Mouse (Mus musculus): Measurements from ENCODE around the gene Mpp6.

Gene Mpp6

DNA sequence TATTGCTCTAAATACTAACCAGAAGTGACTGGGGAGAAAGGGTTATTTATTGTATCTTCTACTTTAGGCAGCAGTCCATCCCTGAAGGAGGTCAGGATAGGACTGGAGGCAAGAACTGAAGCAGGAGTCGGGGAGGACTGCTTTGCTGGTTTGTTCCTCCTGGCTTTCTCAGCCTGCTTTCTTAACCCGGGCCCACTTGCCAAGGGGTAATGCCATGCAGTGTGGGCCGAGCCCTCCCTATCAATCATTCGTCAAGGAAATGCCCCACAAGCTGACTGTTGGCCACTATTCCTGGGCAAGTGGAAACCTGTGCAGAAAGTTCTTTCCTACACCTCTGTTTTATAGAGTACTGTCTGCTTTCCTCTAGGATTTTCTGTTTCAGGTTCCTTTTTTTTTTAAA is 39.3 kb downstream of the Mpp6 start:
- no peak for DNase-seq (ENCODE audit: low spot score)

DNA sequence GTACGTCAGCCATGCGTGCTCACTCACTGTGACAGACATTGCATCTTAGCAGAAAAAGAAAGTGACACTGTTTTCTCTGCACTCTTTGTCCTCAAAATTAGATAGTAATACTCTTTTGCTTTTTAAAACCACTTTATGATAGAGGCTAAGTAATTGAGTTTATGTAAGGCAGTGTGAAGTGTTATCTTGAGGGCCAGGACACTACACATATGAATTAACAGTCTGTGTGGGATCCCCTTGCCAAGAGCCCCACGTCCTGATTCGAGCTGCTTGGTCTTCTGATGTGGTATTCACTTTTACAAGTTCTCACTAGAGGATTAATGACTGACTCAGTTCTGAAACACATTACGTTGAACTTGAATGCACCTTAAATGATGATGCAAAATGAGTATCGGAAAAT is 49.8 kb downstream of the Mpp6 start:
- DNase-seq (ENCODE audit: low spot score), result no peak

DNA sequence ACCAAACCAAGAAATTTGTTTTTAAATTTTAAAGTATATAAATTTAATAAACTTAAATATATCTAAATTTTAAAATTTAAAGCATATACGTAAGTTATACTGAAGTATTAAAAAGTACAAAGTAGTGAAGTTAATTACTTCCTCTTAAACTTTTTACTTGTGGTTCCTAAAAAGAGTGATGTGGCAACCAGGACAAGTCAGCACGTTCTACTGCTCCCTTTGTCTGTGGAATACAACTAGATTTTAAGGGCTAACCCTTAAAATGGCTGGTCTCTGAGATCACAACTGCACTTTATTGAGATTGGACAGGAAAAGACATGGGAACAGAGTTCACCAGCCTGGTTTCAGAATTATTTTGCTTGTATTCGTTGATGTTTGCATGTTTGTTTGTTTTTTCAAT is 53.0 kb downstream of the Mpp6 start:
- DNase-seq (ENCODE audit: low spot score), result no peak

DNA sequence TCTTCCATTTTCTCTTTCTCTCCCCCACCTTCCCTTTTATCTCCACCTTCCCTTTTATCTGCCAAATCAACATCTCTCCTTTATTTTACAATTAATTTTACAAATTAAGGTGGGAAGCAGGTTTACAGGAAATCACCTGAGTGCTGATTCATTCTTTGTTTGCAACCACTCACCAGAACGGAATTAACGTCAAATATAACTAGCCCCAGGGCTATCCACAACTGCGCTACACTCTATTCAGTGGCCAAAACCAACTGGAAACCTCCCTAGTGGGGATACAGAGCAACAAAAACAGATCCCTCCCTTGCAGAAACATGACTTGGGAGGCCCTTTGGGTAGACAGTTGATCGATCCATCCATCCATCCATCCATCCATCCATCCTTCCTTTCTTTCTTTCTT is 58.8 kb downstream of the Mpp6 start:
- DNase-seq (ENCODE audit: low spot score), result no peak

DNA sequence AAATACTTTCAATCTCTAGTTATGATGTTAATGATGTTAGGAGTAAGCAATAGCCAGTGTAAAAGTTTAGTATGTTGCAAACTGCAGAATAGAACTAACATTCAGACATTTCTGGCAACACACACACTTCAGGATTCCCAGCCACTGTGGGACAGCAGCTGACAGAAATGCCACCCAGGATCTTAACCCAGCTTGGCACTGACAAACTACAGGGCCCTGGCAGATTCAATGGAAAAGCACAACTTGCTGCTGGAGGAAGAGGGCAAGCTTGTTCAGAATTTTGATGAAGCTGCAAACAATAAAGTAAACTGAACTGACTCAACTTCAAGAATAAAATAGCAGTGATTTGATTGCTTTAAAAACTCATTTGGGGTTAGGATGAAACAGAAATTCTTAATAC is 59.7 kb downstream of the Mpp6 start:
- DNase-seq (ENCODE audit: low spot score), result no peak

- no peak for DNase-seq (ENCODE audit: low spot score)
Observed at GRCm38 (mm10) chr6:50175736-50176135, 65.7 kb downstream of the Mpp6 start.

- no peak for DNase-seq (ENCODE audit: low spot score)
Observed at GRCm38 (mm10) chr6:50180189-50180588, 70.1 kb downstream of the Mpp6 start.

GRCm38 (mm10) chr6:50187955-50188354 is 77.9 kb downstream of the Mpp6 start:
- DNase-seq (ENCODE audit: low spot score), result no peak

DNA sequence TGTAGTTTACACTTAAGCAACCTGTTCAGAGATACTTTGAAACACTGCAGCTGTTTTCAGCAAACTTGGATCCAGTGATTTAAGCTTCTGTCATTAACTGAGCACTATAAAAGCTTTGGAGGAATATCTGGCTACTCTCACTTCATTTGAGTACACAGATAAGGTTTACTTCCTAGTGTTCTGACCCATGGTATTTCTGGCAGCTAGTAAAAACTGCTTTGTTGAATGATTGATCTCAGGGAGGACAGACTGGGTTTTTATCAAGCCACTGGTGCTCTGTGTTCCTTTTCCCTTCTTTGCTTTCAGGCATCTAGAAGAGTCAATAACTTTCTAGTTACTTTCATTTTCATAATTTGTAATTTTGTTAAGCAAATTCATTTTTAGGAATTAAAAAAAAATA is 79.3 kb downstream of the Mpp6 start:
- no peak for DNase-seq (ENCODE audit: low spot score)

DNA sequence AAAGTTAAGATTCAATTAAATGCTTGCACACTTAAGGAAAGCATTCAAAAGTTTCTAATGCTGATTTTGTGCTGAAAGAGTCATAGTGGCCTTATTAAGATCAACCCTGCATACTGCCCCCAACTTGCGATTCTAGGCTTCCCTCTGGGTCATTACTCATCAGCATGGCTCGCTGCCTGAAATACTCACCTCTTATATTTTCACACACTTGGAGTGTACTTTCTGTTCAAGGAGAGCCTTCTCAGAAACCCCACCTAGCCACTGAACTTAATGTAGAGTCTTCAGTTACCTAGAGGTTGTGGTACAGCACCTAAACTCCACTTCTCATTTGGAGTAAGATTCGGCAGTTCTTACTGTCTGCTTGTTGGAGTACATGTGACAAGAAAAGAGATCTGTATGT is 81.6 kb downstream of the Mpp6 start:
- no peak for DNase-seq (ENCODE audit: low spot score)

DNA sequence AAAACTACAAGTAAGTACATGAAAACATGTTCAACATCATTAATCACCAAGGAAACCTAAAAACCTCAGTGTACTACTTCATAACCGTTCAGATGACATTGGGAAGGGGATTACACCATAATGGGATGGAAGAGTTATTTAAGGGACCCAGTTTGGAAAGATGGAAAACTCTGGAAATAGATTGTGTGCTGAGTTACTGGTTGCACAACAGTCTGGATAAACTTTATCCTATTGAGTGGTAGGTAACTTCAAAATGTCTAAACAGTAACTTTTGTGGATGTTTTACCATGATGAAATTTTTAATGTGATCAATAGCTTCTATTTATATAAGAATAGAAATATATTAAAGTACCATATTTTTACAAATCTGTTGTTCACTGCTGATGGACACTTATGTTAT is 82.1 kb downstream of the Mpp6 start:
- DNase-seq (ENCODE audit: low spot score), result no peak

- no peak for DNase-seq (ENCODE audit: low spot score)
Observed at GRCm38 (mm10) chr6:50192822-50193221, 82.8 kb downstream of the Mpp6 start.

DNA sequence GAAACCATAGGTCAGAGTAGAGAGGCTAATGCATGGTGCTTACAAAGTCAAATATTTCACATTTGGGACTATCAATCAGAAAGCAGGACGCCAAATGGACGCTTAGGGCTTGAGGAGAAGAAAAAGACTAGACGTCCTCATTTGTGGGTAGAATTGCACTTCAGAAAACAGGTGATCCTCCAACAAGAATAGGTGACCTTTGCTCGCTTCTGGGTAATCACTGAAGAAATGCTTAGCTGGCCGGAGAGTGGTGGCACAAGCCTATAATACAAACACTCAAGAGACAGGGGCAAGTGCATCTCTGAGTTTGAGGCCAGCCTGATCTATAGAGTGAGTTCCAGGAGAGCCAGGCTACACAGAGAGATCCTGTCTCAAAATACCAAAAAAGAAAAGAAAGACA is 83.8 kb downstream of the Mpp6 start:
- DNase-seq (ENCODE audit: low spot score), result no peak

DNA sequence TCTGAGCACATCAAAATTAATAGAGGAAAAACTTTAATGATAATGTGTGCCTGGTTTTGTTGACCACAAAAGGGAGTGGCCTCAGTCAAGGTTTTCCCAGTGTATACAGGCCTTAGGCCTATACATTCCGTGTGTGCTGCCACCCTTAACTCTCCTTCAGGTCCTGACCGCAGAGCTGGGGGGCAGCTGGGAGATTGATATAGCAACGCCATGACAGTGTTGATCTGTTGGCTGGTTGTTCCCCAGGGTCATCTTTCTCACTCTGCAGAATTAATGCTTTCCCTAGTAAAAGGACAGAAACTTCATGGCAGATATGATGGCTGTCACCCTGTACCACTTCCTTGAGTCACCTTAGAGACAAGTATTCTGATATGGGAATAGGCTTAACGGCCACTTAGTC is 94.3 kb downstream of the Mpp6 start:
- DNase-seq (ENCODE audit: low spot score), result no peak

DNA sequence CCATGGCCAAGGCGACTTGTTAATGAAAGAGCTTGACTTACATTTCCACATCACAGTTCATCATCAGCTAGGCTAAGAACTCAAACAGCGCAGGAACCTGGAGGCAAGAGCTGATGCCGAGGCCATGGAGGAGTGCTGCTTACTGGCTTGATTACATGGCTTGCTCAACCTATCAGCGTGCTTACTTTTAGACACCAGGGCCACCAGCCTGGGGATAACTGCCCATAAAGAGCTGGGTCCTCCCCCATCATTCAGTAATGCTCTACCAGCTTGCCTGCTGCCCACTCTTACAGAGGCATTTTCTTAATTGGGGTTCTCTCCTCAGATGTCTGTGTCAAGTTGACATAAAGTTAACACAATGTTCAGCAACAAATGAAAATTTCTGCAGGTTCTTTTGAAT is 95.1 kb downstream of the Mpp6 start:
- no peak for DNase-seq (ENCODE audit: low spot score)

- DNase-seq (ENCODE audit: low spot score), result no peak
Observed at GRCm38 (mm10) chr6:50214711-50215372, 104.8 kb downstream of the Mpp6 start.

- DNase-seq (ENCODE audit: low spot score), result no peak
Observed at GRCm38 (mm10) chr6:50215373-50215745, 105.3 kb downstream of the Mpp6 start.

DNA sequence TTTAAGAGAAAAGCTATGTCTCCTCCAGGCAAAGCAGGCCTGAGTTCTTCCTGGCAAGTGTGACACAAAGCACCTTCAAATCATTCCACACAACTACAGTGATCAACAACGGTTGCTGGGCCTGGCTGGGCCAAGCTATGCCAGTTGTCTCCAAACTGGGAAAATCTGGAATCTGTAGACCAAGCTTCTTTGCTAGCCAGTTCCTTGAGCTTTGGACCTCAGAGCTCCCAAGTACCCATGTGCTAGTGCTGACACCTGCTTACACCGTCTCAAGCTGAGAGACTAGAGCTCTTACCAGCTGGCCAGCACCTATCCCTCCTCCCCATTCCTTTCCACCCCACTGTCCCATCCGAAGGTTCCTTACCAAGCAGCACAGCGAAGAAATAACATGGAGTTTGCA is 105.9 kb downstream of the Mpp6 start:
- DNase-seq (ENCODE audit: low spot score), result no peak

DNA sequence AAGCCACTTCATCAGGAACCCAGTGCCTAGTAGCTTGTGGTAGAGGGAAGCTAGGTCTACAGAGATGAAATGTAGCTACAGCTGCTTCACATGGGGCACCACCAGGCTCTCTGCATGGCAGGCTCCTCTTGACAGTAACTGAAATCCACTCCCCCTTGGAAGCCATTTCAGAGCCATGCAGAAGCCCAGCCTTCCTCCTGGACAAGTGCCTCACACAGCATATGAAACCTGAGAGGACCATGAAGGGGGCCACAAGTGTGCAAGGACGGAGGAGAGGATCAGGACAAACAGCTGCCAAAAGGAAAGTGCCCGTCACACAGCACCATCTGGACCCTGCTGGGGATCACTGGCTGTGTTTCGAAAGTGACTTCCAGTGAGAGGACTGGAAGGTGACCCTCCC is 108.6 kb downstream of the Mpp6 start:
- DNase-seq (ENCODE audit: low spot score), result no peak

DNA sequence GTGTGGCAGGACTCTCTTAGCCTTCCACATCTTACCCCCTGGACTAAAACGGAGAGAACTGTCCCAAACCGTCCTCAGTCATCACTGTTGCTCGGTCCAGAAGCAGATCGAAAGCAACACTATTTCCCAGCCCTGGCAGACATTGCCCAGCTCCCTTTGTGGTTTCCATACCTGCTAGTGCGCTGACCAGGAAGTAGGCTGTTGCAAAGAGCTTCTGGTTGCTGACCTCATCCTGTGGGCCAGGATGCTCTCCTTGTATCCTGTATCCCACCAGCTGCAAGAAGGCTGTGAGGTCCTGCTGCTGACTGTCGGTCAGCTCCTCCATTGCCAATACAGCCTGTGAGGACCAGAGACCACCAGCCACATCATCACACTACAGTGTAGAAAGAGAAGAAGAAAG is 109.0 kb downstream of the Mpp6 start:
- DNase-seq (ENCODE audit: low spot score), result no peak

DNA sequence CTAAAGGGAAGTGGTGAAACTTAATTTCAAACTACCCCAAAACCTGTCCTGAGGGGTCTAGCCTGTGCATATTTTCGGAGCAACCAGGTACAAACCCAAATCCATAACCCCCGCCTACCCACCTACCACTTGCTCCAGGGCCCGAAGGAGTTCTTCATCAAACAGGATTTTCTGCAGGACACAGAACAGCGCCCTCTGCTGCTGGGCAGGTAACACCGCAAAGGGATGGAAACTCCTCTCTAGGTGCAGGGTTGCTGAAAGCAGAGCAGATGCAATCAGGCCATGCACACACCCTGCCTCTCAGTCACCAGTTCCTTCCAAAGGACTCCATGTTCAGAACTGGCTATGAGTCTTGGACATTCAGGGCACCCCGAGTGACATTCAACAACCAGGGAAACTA is 110.8 kb downstream of the Mpp6 start:
- peak; percentile 16 for DNase-seq (ENCODE audit: low spot score)

- no peak for DNase-seq (ENCODE audit: low spot score)
Observed at GRCm38 (mm10) chr6:50222351-50222750, 112.3 kb downstream of the Mpp6 start.

DNA sequence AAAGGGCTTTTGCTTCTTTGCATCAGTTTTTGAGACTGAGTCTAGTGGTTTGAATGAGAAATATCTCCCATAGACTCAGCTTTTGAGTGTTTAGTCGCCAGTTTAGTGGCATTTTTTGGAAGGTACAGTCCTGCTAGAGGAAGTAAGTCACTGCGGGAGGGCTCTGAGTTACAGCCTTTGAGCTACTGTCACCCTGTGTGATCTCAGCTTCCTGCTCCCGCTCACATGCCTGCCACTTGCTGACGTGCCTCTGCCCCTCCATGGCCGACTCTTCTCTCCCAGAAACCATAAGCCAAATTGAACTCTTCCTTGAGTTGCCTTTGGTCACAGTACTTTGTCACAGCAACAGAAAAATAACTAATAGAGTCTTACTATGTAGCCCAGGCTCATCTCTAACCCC is 112.9 kb downstream of the Mpp6 start:
- no peak for DNase-seq (ENCODE audit: low spot score)

- DNase-seq (ENCODE audit: low spot score), result no peak
Observed at GRCm38 (mm10) chr6:50223606-50224005, 113.6 kb downstream of the Mpp6 start.

DNA sequence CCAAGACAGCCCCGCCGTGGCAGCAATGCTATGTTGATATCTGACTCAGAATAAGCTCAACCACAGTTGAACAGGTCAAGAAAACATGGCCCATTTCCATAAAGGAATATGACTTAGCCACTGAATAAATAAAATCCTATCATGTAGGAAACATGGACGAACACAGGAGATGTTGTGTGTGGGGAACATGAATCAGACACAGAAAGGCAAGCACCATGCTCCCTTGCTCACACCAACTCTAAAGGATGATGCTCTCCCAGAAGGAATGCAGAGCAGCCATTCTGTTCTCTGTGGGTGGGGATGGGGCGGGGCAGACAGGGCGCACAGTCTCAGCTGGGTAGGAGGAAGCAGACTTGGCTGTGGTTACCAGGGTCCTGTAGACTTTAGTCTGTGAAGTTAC is 115.2 kb downstream of the Mpp6 start:
- no peak for DNase-seq (ENCODE audit: low spot score)
